Mouse (Mus musculus) liver, adult 2 months (tissue): Measurements from ENCODE around the gene Sap30l.

Source experiments
- CTCF ChIP-seq: fragments of 200-500 bp; IDR thresholded peaks from 2 replicates; pipeline ENCODE4 v1.5.1; 2011; ENCODE audit warnings: low read depth, low read length, control low read depth
- POLR2A ChIP-seq: fragments of 200-500 bp; IDR thresholded peaks from 2 replicates; pipeline ENCODE4 v1.6.1; 2011; ENCODE audit warnings: low read length, control low read depth; ENCODE audit not compliant: insufficient read depth; ENCODE audit errors: extremely low read depth

DNA sequence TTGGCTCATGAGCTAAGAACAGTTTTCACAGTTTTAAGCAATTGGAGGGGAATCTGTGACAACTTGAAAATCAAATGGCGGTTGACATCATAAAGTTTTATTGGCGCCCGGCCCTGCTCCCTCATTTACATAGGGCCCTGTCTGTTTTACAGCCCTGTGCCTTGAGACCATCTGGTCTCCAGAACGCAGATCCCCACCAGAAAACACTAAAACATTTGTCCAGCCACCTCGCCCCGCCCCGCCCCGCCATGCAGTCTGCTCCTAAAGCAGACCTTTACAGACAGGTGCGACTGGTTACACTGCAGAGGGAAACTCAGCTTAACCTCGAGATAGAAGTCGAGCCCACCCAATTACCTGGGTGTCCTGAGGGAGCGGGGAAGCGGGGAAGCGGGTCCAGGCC is 21.6 kb upstream of the Sap30l start:
- TF ChIP-seq CTCF (no peak), POLR2A (no peak)
